Mouse (Mus musculus) heart, postnatal 10 days (tissue): ENCODE data around the gene Galk2. TPM values are rescaled to one million over a fixed set of nuclear protein-coding genes. Genes with fewer than 3 reads are reported as not detected.

Experiments
- total RNA-seq, 2 experiments: library from RNA; stranded (reverse); gene quantifications; 2 replicates each; pipeline ENCODE4 v1.2.3; 2021

Galk2 gene
- total RNA-seq, 2 experiments from 2014 or later = 17.5 to 19.2 TPM

Other genes starting within 250 kb of the Galk2 start
- gene Cep152, start 234.0 kb upstream of the Galk2 start, total RNA-seq = 1 to 10 TPM; 2.3 to 2.4 TPM
- gene Eid1, start 186.0 kb upstream of the Galk2 start, total RNA-seq = 10 to 100 TPM; 73.4 to 85.2 TPM
- gene Shc4, start 135.0 kb upstream of the Galk2 start, total RNA-seq = under 1 TPM; 0.77 TPM
- gene Secisbp2l, start 76.2 kb upstream of the Galk2 start, total RNA-seq = 10 to 100 TPM; 35.2 to 35.9 TPM
- 10 to 100 TPM; 82.8 to 85.5 TPM for gene Cops2, start within 50 bp of the Galk2 start, total RNA-seq
- under 1 TPM; 0.64 to 0.81 TPM for gene Fgf7, start 175.5 kb downstream of the Galk2 start, total RNA-seq